Mouse (Mus musculus) cerebellum, postnatal 4 days (tissue): Measurements from ENCODE around the gene Timp2.

Experiments used
- DNase-seq, 2 experiments: peaks; one replicate each; pipeline ENCODE4 v3.0.0; 2022; ENCODE audit warnings: low spot score in 2 of 2, mixed read lengths in 1 of 2

Timp2 gene

GRCm38 (mm10) chr11:118295026-118295425, 60.5 kb downstream of the Timp2 start:
- DNase-seq = no peak

- peak in 1 of 2 experiments; percentile 42 for DNase-seq
Measured at GRCm38 (mm10) chr11:118292671-118293070, 62.9 kb downstream of the Timp2 start.

- DNase-seq = peak; percentile 99 to 100
Measured at GRCm38 (mm10) chr11:118289999-118290889, 65.3 kb downstream of the Timp2 start, which contains the start of gene Usp36. TSS of gene Usp36 (minus strand) at chr11:118290244.

- no peak for DNase-seq
Measured at GRCm38 (mm10) chr11:118289562-118289961, 66.0 kb downstream of the Timp2 start.

GRCm38 (mm10) chr11:118289037-118289511, 66.5 kb downstream of the Timp2 start:
- no peak for DNase-seq

- DNase-seq = no peak
Measured at GRCm38 (mm10) chr11:118287573-118287972, 68.0 kb downstream of the Timp2 start.

- DNase-seq = no peak
Measured at GRCm38 (mm10) chr11:118286434-118286833, 69.1 kb downstream of the Timp2 start.

- no peak for DNase-seq
Measured at GRCm38 (mm10) chr11:118285791-118286190, 69.7 kb downstream of the Timp2 start.

GRCm38 (mm10) chr11:118280218-118280617, 75.3 kb downstream of the Timp2 start:
- no peak for DNase-seq

GRCm38 (mm10) chr11:118276328-118276727, 79.2 kb downstream of the Timp2 start:
- DNase-seq = no peak

GRCm38 (mm10) chr11:118275092-118275491, 80.4 kb downstream of the Timp2 start:
- DNase-seq = no peak

GRCm38 (mm10) chr11:118269827-118270226, 85.7 kb downstream of the Timp2 start:
- DNase-seq = peak in 1 of 2 experiments; percentile 39

- DNase-seq = no peak
Measured at GRCm38 (mm10) chr11:118266666-118267046, 88.9 kb downstream of the Timp2 start.

GRCm38 (mm10) chr11:118266044-118266665, 89.4 kb downstream of the Timp2 start:
- no peak for DNase-seq

- DNase-seq = no peak
Measured at GRCm38 (mm10) chr11:118265621-118266020, 89.9 kb downstream of the Timp2 start.

GRCm38 (mm10) chr11:118263146-118263545, 92.4 kb downstream of the Timp2 start:
- peak in 1 of 2 experiments; percentile 52 for DNase-seq

- no peak for DNase-seq
Measured at GRCm38 (mm10) chr11:118260081-118260480, 95.5 kb downstream of the Timp2 start.

- DNase-seq = no peak
Measured at GRCm38 (mm10) chr11:118259580-118259979, 96.0 kb downstream of the Timp2 start.

GRCm38 (mm10) chr11:118256371-118256770, 99.2 kb downstream of the Timp2 start:
- DNase-seq = no peak

- DNase-seq = peak in 1 of 2 experiments; percentile 78
Measured at GRCm38 (mm10) chr11:118254159-118254951, 101.2 kb downstream of the Timp2 start.

GRCm38 (mm10) chr11:118253447-118254158, 101.9 kb downstream of the Timp2 start:
- DNase-seq = peak in 1 of 2 experiments; percentile 32
